In genomic region chr3:9347446-9347860, GRCm38 (mm10) we compare ENCODE assay signal across 8 mouse cellular contexts.
DNase-seq lines count a peak whose midpoint lies in the region; ATAC-seq and TF ChIP-seq lines count a peak whose summit lies in the region.

No protein-coding gene starts in this region.

- no peak overlapping the region for H3K27ac ChIP-seq in forebrain, embryonic 13.5 days
- no peak overlapping the region for H3K27ac ChIP-seq in hindbrain, embryonic 14.5 days
- no peak overlapping the region for H3K27ac ChIP-seq in lung, postnatal 0 days (ENCODE audit: low read length)

- peak; percentile 73 for ATAC-seq in forebrain, embryonic 13.5 days
- peak; percentile 83 for ATAC-seq in hindbrain, embryonic 14.5 days (ENCODE audit: low FRiP score)
- peak; percentile 80 for ATAC-seq in lung, postnatal 0 days

- peaks cover 24% of the 10 kb centered on the region for H3K4me1 ChIP-seq in forebrain, embryonic 13.5 days
- H3K4me1 ChIP-seq in hindbrain, embryonic 14.5 days (replicated peaks; ENCODE audit: control insufficient read depth, insufficient read depth, low read length): peaks cover 11% of the 10 kb centered on the region
- H3K4me1 ChIP-seq in lung, postnatal 0 days (ENCODE audit: insufficient read depth, low read depth, low read length): peaks cover 7% of the 10 kb centered on the region; the same call in 1 of the 2 replicates

- 2% methylated on average over 15 of the region's 15 CpGs for WGBS in forebrain, embryonic 13.5 days
- 2% methylated on average over 15 of the region's 15 CpGs for WGBS in hindbrain, embryonic 14.5 days
- WGBS in lung, postnatal 0 days: 9% methylated on average over 15 of the region's 15 CpGs

- H3K9ac ChIP-seq in forebrain, embryonic 13.5 days: peak overlapping the region; percentile 69
- H3K9ac ChIP-seq in hindbrain, embryonic 14.5 days: peak overlapping the region; percentile 69
- H3K9ac ChIP-seq in lung, postnatal 0 days (replicated peaks; ENCODE audit: low read depth): peak overlapping the region; percentile 16; the same call in 1 of the 2 replicates

- TF ChIP-seq CTCF in lung, postnatal 0 days (IDR thresholded peaks at IDR 0.05): no peak

- peak overlapping the region; percentile 98 for H3K4me2 ChIP-seq in forebrain, embryonic 13.5 days
- H3K4me2 ChIP-seq in hindbrain, embryonic 14.5 days (replicated peaks): peak overlapping the region; percentile 99
- peak overlapping the region; percentile 87 for H3K4me2 ChIP-seq in lung, postnatal 0 days (replicated peaks; ENCODE audit: low read depth, low read length)

- DNase-seq in cerebellum, postnatal 14 days: peak; percentile 47 to 54
- no peak for DNase-seq in cerebellum, adult 8-10 months
- peak; percentile 35 to 48 for DNase-seq in adrenal gland, adult 18-20 months (ENCODE audit: low spot score in 2 of 2)
- DNase-seq in hindbrain, embryonic 14.5 days (ENCODE audit: low spot score): peak; percentile 57
- peak; percentile 52 for DNase-seq in lung, postnatal 0 days (ENCODE audit: low spot score)
- DNase-seq in retina, postnatal 7 days (ENCODE audit: low read depth, low spot score): peak; percentile 19
- no peak for DNase-seq in layer of hippocampus, postnatal 25 days (ENCODE audit: extremely low spot score in 1 of 2, low spot score in 1 of 2)

- peaks cover 33% of the 10 kb centered on the region for H3K27me3 ChIP-seq in forebrain, embryonic 13.5 days
- H3K27me3 ChIP-seq in hindbrain, embryonic 14.5 days (ENCODE audit: control insufficient read depth, insufficient read depth, low read length): peaks cover 20% of the 10 kb centered on the region
- H3K27me3 ChIP-seq in lung, postnatal 0 days (replicated peaks; ENCODE audit: insufficient read depth, low read length): no peaks in the 10 kb centered on the region

- no peak for TF ChIP-seq EP300 in lung, postnatal 0 days (IDR thresholded peaks at IDR 0.05)

- no peaks in the 10 kb centered on the region for H3K36me3 ChIP-seq in forebrain, embryonic 13.5 days (ENCODE audit: poor library complexity, severe bottlenecking)
- no peaks in the 10 kb centered on the region for H3K36me3 ChIP-seq in hindbrain, embryonic 14.5 days (replicated peaks; ENCODE audit: control insufficient read depth, insufficient read depth)
- H3K36me3 ChIP-seq in lung, postnatal 0 days (ENCODE audit: insufficient read depth, low read length): no peaks in the 10 kb centered on the region

- H3K9me3 ChIP-seq in forebrain, embryonic 13.5 days (replicated peaks): no peaks in the 10 kb centered on the region
- no peaks in the 10 kb centered on the region for H3K9me3 ChIP-seq in hindbrain, embryonic 14.5 days (ENCODE audit: control insufficient read depth, low read length)
- no peaks in the 10 kb centered on the region for H3K9me3 ChIP-seq in lung, postnatal 0 days (ENCODE audit: low read length)

- H3K4me3 ChIP-seq in forebrain, embryonic 13.5 days: peak overlapping the region; percentile 52
- peak overlapping the region; percentile 51 for H3K4me3 ChIP-seq in hindbrain, embryonic 14.5 days (replicated peaks; ENCODE audit: low read length)
- peak overlapping the region; percentile 49 for H3K4me3 ChIP-seq in lung, postnatal 0 days (ENCODE audit: low read depth, low read length)

Comparison
In these comparisons a context has a peak if more than half of its experiments do, and no peak if none do; other contexts are left out.
1. DNase-seq: peak in cerebellum, postnatal 14 days (2 of 2), adrenal gland, adult 18-20 months (2 of 2), hindbrain, embryonic 14.5 days (single experiment), lung, postnatal 0 days (single experiment) and retina, postnatal 7 days (single experiment); none in cerebellum, adult 8-10 months (single experiment) and layer of hippocampus, postnatal 25 days (0 of 2).
2. H3K9ac ChIP-seq: peak in every context shown above with its lines; median percentile 69 in forebrain, embryonic 13.5 days; 69 in hindbrain, embryonic 14.5 days; 16 in lung, postnatal 0 days.
3. Peak in every context shown above with its lines, with median percentiles within 50 percentile points of each other: ATAC-seq, H3K4me2 ChIP-seq and H3K4me3 ChIP-seq.